Mouse (Mus musculus): Measurements from ENCODE around the gene Lck. TPM values are rescaled to one million over a fixed set of nuclear protein-coding genes. Genes with fewer than 3 reads are reported as not detected.

Lck gene
- polyA plus RNA-seq, 2 experiments, result 6.3 to 9.9 TPM

DNA sequence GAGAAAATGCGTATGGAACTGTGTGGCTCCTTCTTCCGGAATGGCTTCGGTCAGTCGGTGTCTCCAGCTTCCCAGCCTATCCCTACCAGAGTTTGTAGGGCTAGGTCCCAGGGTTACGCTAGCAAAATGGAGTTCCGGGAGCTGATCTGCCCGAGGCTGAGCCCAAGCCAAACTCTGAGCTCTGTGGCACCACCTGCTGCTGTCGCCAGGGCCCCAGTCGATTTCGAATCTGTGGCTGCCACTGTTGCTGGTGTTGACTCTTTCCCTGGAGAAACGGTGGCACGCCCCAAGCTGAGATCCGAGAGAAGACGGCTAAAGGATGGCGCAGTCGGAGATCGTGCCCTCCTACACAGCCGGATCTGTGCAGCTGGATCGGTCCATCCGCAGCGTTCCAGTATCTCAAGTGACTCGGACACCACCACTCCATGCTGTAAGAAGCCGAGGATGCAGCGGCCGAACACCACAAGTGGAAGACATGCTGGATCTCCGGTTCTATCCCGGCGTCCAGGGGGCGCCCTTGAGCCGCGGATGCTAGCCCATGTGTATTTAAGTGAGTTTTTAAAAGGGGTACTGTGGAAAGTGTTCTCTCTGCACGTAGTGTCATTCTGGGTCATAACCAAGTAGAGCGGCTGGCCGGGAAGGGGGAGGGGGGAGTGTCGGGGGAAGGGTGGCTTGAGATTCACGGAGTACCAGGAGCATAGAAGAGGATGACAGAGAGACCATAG, 11.6 kb upstream of the Lck start:
- peak; percentile 79 for DNase-seq (ENCODE audit: low spot score)
- no peaks in the 10 kb centered on the region for H3K9me3 ChIP-seq (ENCODE audit: control insufficient read depth, low read length)
- ATAC-seq (ENCODE audit: low FRiP score, low read depth), result peak; percentile 69
- peak overlapping the region; percentile 47 for H3K4me3 ChIP-seq (replicated peaks; ENCODE audit: low read length)
- 0 out of 2 replicates have a peak overlapping the region, but pooled peaks have one; percentile 38 for H3K27ac ChIP-seq (replicated peaks; ENCODE audit: low read depth, low read length)
- H3K4me1 ChIP-seq (ENCODE audit: control insufficient read depth, insufficient read depth, low read length), result peaks cover 4% of the 10 kb centered on the region; the same call in 1 of the 2 replicates
- peak overlapping the region; percentile 81 for H3K4me2 ChIP-seq (replicated peaks; ENCODE audit: low read depth, low read length, severe bottlenecking)
- peak overlapping the region; percentile 64 for H3K9ac ChIP-seq (ENCODE audit: low read depth, low read length, severe bottlenecking)
- H3K27me3 ChIP-seq (ENCODE audit: control insufficient read depth, insufficient read depth, low read length), result no peaks in the 10 kb centered on the region
- WGBS, result 4% methylated on average over 36 of the region's 36 CpGs
- no peak for TF ChIP-seq POLR2A (IDR thresholded peaks at IDR 0.05; ENCODE audit: borderline replicate concordance, extremely low read depth, insufficient read depth, insufficient read length)
- no peaks in the 10 kb centered on the region for H3K36me3 ChIP-seq (ENCODE audit: control insufficient read depth, insufficient read depth, low read length)

GRCm38 (mm10) chr4:129584370-129584769, 10.9 kb upstream of the Lck start:
- WGBS, result 48% methylated on average over 1 of the region's 1 CpGs
- DNase-seq (ENCODE audit: low spot score), result no peak
- no peaks in the 10 kb centered on the region for H3K9me3 ChIP-seq (ENCODE audit: control insufficient read depth, low read length)
- TF ChIP-seq POLR2A (IDR thresholded peaks at IDR 0.05; ENCODE audit: borderline replicate concordance, extremely low read depth, insufficient read depth, insufficient read length), result no peak
- peaks cover 4% of the 10 kb centered on the region; the same call in 1 of the 2 replicates for H3K4me1 ChIP-seq (ENCODE audit: control insufficient read depth, insufficient read depth, low read length)
- peak overlapping the region; percentile 81 for H3K4me2 ChIP-seq (replicated peaks; ENCODE audit: low read depth, low read length, severe bottlenecking)
- H3K4me3 ChIP-seq (replicated peaks; ENCODE audit: low read length), result peak overlapping the region; percentile 47
- ATAC-seq (ENCODE audit: low FRiP score, low read depth), result no peak
- H3K9ac ChIP-seq (ENCODE audit: low read depth, low read length, severe bottlenecking), result peak overlapping the region; percentile 64; the same call in 1 of the 2 replicates
- 0 out of 2 replicates have a peak overlapping the region, but pooled peaks have one; percentile 38 for H3K27ac ChIP-seq (replicated peaks; ENCODE audit: low read depth, low read length)
- no peaks in the 10 kb centered on the region for H3K27me3 ChIP-seq (ENCODE audit: control insufficient read depth, insufficient read depth, low read length)
- no peaks in the 10 kb centered on the region for H3K36me3 ChIP-seq (ENCODE audit: control insufficient read depth, insufficient read depth, low read length)

- TF ChIP-seq POLR2A (IDR thresholded peaks at IDR 0.05; ENCODE audit: borderline replicate concordance, extremely low read depth, insufficient read depth, insufficient read length), result no peak
- no peak for DNase-seq (ENCODE audit: low spot score)
- H3K4me3 ChIP-seq (replicated peaks; ENCODE audit: low read length), result no peak overlapping the region
- H3K36me3 ChIP-seq (ENCODE audit: control insufficient read depth, insufficient read depth, low read length), result no peaks in the 10 kb centered on the region
- no peaks in the 10 kb centered on the region for H3K27me3 ChIP-seq (ENCODE audit: control insufficient read depth, insufficient read depth, low read length)
- H3K4me2 ChIP-seq (replicated peaks; ENCODE audit: low read depth, low read length, severe bottlenecking), result no peak overlapping the region
- WGBS, result 91% methylated on average over 1 of the region's 1 CpGs
- no peaks in the 10 kb centered on the region for H3K9me3 ChIP-seq (ENCODE audit: control insufficient read depth, low read length)
- H3K9ac ChIP-seq (ENCODE audit: low read depth, low read length, severe bottlenecking), result no peak overlapping the region
- no peak for ATAC-seq (ENCODE audit: low FRiP score, low read depth)
- peaks cover 4% of the 10 kb centered on the region; the same call in 1 of the 2 replicates for H3K4me1 ChIP-seq (ENCODE audit: control insufficient read depth, insufficient read depth, low read length)
- no peak overlapping the region for H3K27ac ChIP-seq (replicated peaks; ENCODE audit: low read depth, low read length)
These were observed 8.8 kb upstream of the Lck start for GRCm38 (mm10) chr4:129582251-129582650.

- 64% methylated on average over 7 of the region's 7 CpGs for WGBS
- Histone ChIP-seq H3K27ac (replicated peaks; ENCODE audit: low read depth, low read length) (no peak overlapping the region), H3K4me3 (replicated peaks; ENCODE audit: low read length) (no peak overlapping the region), H3K4me2 (replicated peaks; ENCODE audit: low read depth, low read length, severe bottlenecking) (no peak overlapping the region), H3K36me3 (ENCODE audit: control insufficient read depth, insufficient read depth, low read length) (no peaks in the 10 kb centered on the region), H3K9me3 (ENCODE audit: control insufficient read depth, low read length) (no peaks in the 10 kb centered on the region), H3K9ac (ENCODE audit: low read depth, low read length, severe bottlenecking) (no peak overlapping the region), H3K27me3 (ENCODE audit: control insufficient read depth, insufficient read depth, low read length) (no peaks in the 10 kb centered on the region), H3K4me1 (ENCODE audit: control insufficient read depth, insufficient read depth, low read length) (peaks cover 4% of the 10 kb centered on the region; the same call in 1 of the 2 replicates)
- ATAC-seq (ENCODE audit: low FRiP score, low read depth) (no peak), DNase-seq (ENCODE audit: low spot score) (no peak)
- TF ChIP-seq POLR2A (IDR thresholded peaks at IDR 0.05; ENCODE audit: borderline replicate concordance, extremely low read depth, insufficient read depth, insufficient read length), result no peak
These were observed 6.9 kb upstream of the Lck start for GRCm38 (mm10) chr4:129580347-129580746.

DNA sequence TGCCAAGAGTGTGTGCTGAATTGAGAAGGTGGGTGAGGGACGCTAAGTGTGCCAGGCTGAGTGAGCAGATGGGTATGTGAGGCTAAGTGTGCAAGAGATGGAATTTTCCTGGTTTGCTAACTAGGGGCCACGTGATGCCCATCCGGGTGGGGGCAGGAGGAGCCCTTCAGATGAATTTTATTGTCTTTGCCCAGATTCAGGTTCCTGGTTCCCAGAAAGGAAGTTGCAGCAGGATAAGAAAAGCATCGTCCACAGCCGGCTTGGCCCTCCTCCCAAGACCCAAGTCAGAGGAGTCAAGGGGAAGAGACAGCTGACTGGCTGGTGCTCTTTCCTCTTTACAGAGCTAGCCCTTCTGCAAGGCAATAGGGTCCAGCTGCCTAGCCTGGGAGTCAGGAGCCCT, 5.0 kb upstream of the Lck start, which contains the start of gene Fam167b:
TSS of gene Fam167b (minus strand) at position 84 of the 400 bp plus-strand sequence.
- Histone ChIP-seq H3K4me1 (ENCODE audit: control insufficient read depth, insufficient read depth, low read length) (no peaks in the 10 kb centered on the region; the same call in 1 of the 2 replicates), H3K4me3 (replicated peaks; ENCODE audit: low read length) (no peak within 1 kb of the TSS)
- 90% methylated on average over 5 of the region's 5 CpGs for WGBS

More for the DNA sequence above, 5.0 kb upstream of the Lck start, which contains the start of gene Fam167b:
- H3K9ac ChIP-seq (ENCODE audit: low read depth, low read length, severe bottlenecking), result no peak within 1 kb of the TSS
- H3K9me3 ChIP-seq (ENCODE audit: control insufficient read depth, low read length), result no peaks in the 10 kb centered on the region
- no peak within 1 kb of the TSS for H3K27ac ChIP-seq (replicated peaks; ENCODE audit: low read depth, low read length)
- H3K36me3 ChIP-seq (ENCODE audit: control insufficient read depth, insufficient read depth, low read length), result no peaks in the 10 kb centered on the region
- no peaks in the 10 kb centered on the region for H3K27me3 ChIP-seq (ENCODE audit: control insufficient read depth, insufficient read depth, low read length)
- ATAC-seq (ENCODE audit: low FRiP score, low read depth) (no peak), DNase-seq (ENCODE audit: low spot score) (no peak)
- no peak for TF ChIP-seq POLR2A (IDR thresholded peaks at IDR 0.05; ENCODE audit: borderline replicate concordance, extremely low read depth, insufficient read depth, insufficient read length)
- no peak within 1 kb of the TSS for H3K4me2 ChIP-seq (replicated peaks; ENCODE audit: low read depth, low read length, severe bottlenecking)
